21 mouse cellular contexts compared by ENCODE assay signal in genomic region chr4:139825326-139826112, GRCm38 (mm10). TPM values are rescaled to one million over a fixed set of nuclear protein-coding genes. Genes with fewer than 3 reads are reported as not detected.
A peak's percentile ranks its signal among the peaks of the same experiment; 100 is the strongest.
DNase-seq lines count a peak whose midpoint lies in the region; ATAC-seq and TF ChIP-seq lines count a peak whose summit lies in the region.
"Had no signal": no experiment of that assay in that cellular context is flagged by ENCODE, and none has a peak within 500 bp of the region (broad histone marks: within the 10 kb centered on the region; RNA-seq: fewer than 3 reads in every experiment).

No protein-coding gene starts in this region.

- TF ChIP-seq CTCF in layer of hippocampus, adult 2 months (conservative IDR thresholded peaks at IDR 0.05) = no peak

- peaks cover 96% of the 10 kb centered on the region for H3K27me3 ChIP-seq in limb, embryonic 11.5 days (ENCODE audit: control insufficient read depth, insufficient read depth, low read length)
- H3K27me3 ChIP-seq in limb, embryonic 10.5 days (ENCODE audit: low read depth, poor library complexity, severe bottlenecking) = peaks cover 100% of the 10 kb centered on the region
- H3K27me3 ChIP-seq in embryonic facial prominence, embryonic 13.5 days = peaks cover 100% of the 10 kb centered on the region
- peaks cover 52% of the 10 kb centered on the region; the same call in 1 of the 2 replicates for H3K27me3 ChIP-seq in midbrain, embryonic 14.5 days (ENCODE audit: control insufficient read depth, insufficient read depth, low read length)
- H3K27me3 ChIP-seq in kidney, embryonic 14.5 days (ENCODE audit: control insufficient read depth, insufficient read depth, low read length) = peaks cover 95% of the 10 kb centered on the region

- no peak overlapping the region for H3K4me2 ChIP-seq in limb, embryonic 11.5 days (ENCODE audit: low read depth, severe bottlenecking)
- peak overlapping the region; percentile 62 for H3K4me2 ChIP-seq in embryonic facial prominence, embryonic 13.5 days
- peak overlapping the region; percentile 59 for H3K4me2 ChIP-seq in midbrain, embryonic 14.5 days (ENCODE audit: low read length)
- H3K4me2 ChIP-seq in kidney, embryonic 14.5 days (replicated peaks; ENCODE audit: low read depth, low read length) = no peak overlapping the region
- H3K4me2 ChIP-seq: forebrain, embryonic 12.5 days; heart, embryonic 11.5 days; intestine, embryonic 15.5 days; stomach, embryonic 15.5 days had no signal

- H3K4me1 ChIP-seq in limb, embryonic 11.5 days (ENCODE audit: control insufficient read depth, insufficient read depth, low read length) = peaks cover 6% of the 10 kb centered on the region
- peaks cover 42% of the 10 kb centered on the region for H3K4me1 ChIP-seq in limb, embryonic 10.5 days
- peaks cover 55% of the 10 kb centered on the region for H3K4me1 ChIP-seq in embryonic facial prominence, embryonic 13.5 days
- H3K4me1 ChIP-seq in midbrain, embryonic 14.5 days (ENCODE audit: control insufficient read depth, insufficient read depth, low read length) = peaks cover 47% of the 10 kb centered on the region
- H3K4me1 ChIP-seq in kidney, embryonic 14.5 days (ENCODE audit: control insufficient read depth, insufficient read depth, low read length) = 0 out of 2 replicates have a peak, but pooled peaks cover 3% of the 10 kb centered on the region

- no peaks in the 10 kb centered on the region for H3K9me3 ChIP-seq in limb, embryonic 11.5 days (ENCODE audit: control insufficient read depth, low read length)
- H3K9me3 ChIP-seq in limb, embryonic 10.5 days (replicated peaks) = no peaks in the 10 kb centered on the region
- no peaks in the 10 kb centered on the region for H3K9me3 ChIP-seq in embryonic facial prominence, embryonic 13.5 days
- no peaks in the 10 kb centered on the region for H3K9me3 ChIP-seq in midbrain, embryonic 14.5 days (ENCODE audit: control insufficient read depth, low read length)
- no peaks in the 10 kb centered on the region for H3K9me3 ChIP-seq in kidney, embryonic 14.5 days (ENCODE audit: control insufficient read depth, low read length)
- H3K9me3 ChIP-seq: forebrain, embryonic 12.5 days; intestine, embryonic 15.5 days; limb, embryonic 13.5 days; stomach, embryonic 15.5 days had no signal

- under 1% methylated on average over 14 of the region's 14 CpGs for WGBS in limb, embryonic 11.5 days
- under 1% methylated on average over 14 of the region's 14 CpGs for WGBS in limb, embryonic 10.5 days
- WGBS in embryonic facial prominence, embryonic 13.5 days = 3% methylated on average over 14 of the region's 14 CpGs
- 4% methylated on average over 14 of the region's 14 CpGs for WGBS in midbrain, embryonic 14.5 days
- 1% methylated on average over 14 of the region's 14 CpGs for WGBS in kidney, embryonic 14.5 days

- no peak overlapping the region for H3K9ac ChIP-seq in limb, embryonic 11.5 days (ENCODE audit: low read length)
- H3K9ac ChIP-seq in embryonic facial prominence, embryonic 13.5 days = no peak overlapping the region
- H3K9ac ChIP-seq in midbrain, embryonic 14.5 days (replicated peaks; ENCODE audit: low read length) = 0 out of 2 replicates have a peak overlapping the region, but pooled peaks have one; percentile 47
- H3K9ac ChIP-seq in kidney, embryonic 14.5 days (ENCODE audit: low read depth, low read length) = no peak overlapping the region
- H3K9ac ChIP-seq: forebrain, embryonic 12.5 days; intestine, embryonic 15.5 days; limb, embryonic 13.5 days; liver, embryonic 14.5 days; stomach, embryonic 15.5 days had no signal

- no peak for ATAC-seq in limb, embryonic 11.5 days (ENCODE audit: insufficient number of reproducible peaks, low FRiP score, low TSS enrichment, low read depth)
- ATAC-seq in embryonic facial prominence, embryonic 13.5 days (ENCODE audit: insufficient number of reproducible peaks, insufficient read depth, low FRiP score, low TSS enrichment, low read depth) = no peak
- ATAC-seq in midbrain, embryonic 14.5 days (ENCODE audit: low FRiP score, low TSS enrichment) = no peak
- ATAC-seq in kidney, embryonic 14.5 days (ENCODE audit: low FRiP score, low TSS enrichment) = no peak
- ATAC-seq: intestine, embryonic 15.5 days had no signal

- H3K36me3 ChIP-seq in limb, embryonic 11.5 days (ENCODE audit: control insufficient read depth, insufficient read depth, low read length) = no peaks in the 10 kb centered on the region
- H3K36me3 ChIP-seq in limb, embryonic 10.5 days = no peaks in the 10 kb centered on the region
- no peaks in the 10 kb centered on the region for H3K36me3 ChIP-seq in embryonic facial prominence, embryonic 13.5 days
- H3K36me3 ChIP-seq in midbrain, embryonic 14.5 days (ENCODE audit: control insufficient read depth, insufficient read depth, low read length) = no peaks in the 10 kb centered on the region
- H3K36me3 ChIP-seq in kidney, embryonic 14.5 days (ENCODE audit: control insufficient read depth, insufficient read depth, low read length) = no peaks in the 10 kb centered on the region
- H3K36me3 ChIP-seq: forebrain, embryonic 12.5 days; G1E; intestine, embryonic 15.5 days; limb, embryonic 13.5 days; stomach, embryonic 15.5 days had no signal

- DNase-seq in limb, embryonic 11.5 days (ENCODE audit: low spot score) = peak; percentile 40
- DNase-seq in limb, embryonic 10.5 days (ENCODE audit: low spot score) = no peak
- DNase-seq in midbrain, embryonic 14.5 days = peak; percentile 62
- no peak for DNase-seq in layer of hippocampus, adult 2 months (ENCODE audit: low spot score in 2 of 2)
- no peak for DNase-seq in ovary, postnatal 14 days (ENCODE audit: low spot score)
- DNase-seq: cerebellum, postnatal 10 days; thymus, adult 2 months had no signal

- no peak overlapping the region for H3K27ac ChIP-seq in limb, embryonic 11.5 days (replicated peaks; ENCODE audit: low read depth, low read length)
- H3K27ac ChIP-seq in limb, embryonic 10.5 days = no peak overlapping the region
- 0 out of 2 replicates have a peak overlapping the region, but pooled peaks have one; percentile 19 for H3K27ac ChIP-seq in embryonic facial prominence, embryonic 13.5 days
- H3K27ac ChIP-seq in midbrain, embryonic 14.5 days (replicated peaks; ENCODE audit: low read depth, low read length) = peak overlapping the region; percentile 89
- no peak overlapping the region for H3K27ac ChIP-seq in layer of hippocampus, adult 2 months
- H3K27ac ChIP-seq in kidney, embryonic 14.5 days (ENCODE audit: low read depth, low read length) = no peak overlapping the region
- H3K27ac ChIP-seq: forebrain, embryonic 12.5 days; intestine, embryonic 15.5 days; left cerebral cortex, adult 2 months; limb, embryonic 13.5 days; liver, embryonic 14.5 days; stomach, embryonic 15.5 days had no signal

- H3K4me3 ChIP-seq in limb, embryonic 11.5 days (ENCODE audit: low read depth, low read length) = no peak overlapping the region
- H3K4me3 ChIP-seq in limb, embryonic 10.5 days = no peak overlapping the region
- H3K4me3 ChIP-seq in embryonic facial prominence, embryonic 13.5 days = 0 out of 2 replicates have a peak overlapping the region, but pooled peaks have one; percentile 4
- peak overlapping the region; percentile 26 for H3K4me3 ChIP-seq in midbrain, embryonic 14.5 days (replicated peaks; ENCODE audit: low read depth, low read length)
- H3K4me3 ChIP-seq in layer of hippocampus, adult 2 months = no peak overlapping the region
- H3K4me3 ChIP-seq in kidney, embryonic 14.5 days (ENCODE audit: low read length) = no peak overlapping the region
- H3K4me3 ChIP-seq: forebrain, embryonic 12.5 days; intestine, embryonic 15.5 days; left cerebral cortex, adult 2 months; limb, embryonic 13.5 days; stomach, embryonic 15.5 days had no signal

RNA-seq across cellular contexts. Expression of gene Pax7, which starts 7.8 kb away (rescaled TPM):
- 0.25 and 0.31 TPM in 2 replicates for polyA plus RNA-seq in limb, embryonic 11.5 days (2014; fragmentation: Nextera tagmentation; extraction: Ambion mirVana)
- 0.11 and 0.14 TPM in 2 replicates for polyA plus RNA-seq in limb, embryonic 10.5 days (2016; fragmentation: Nextera tagmentation; extraction: Ambion mirVana)
- polyA plus RNA-seq in embryonic facial prominence, embryonic 13.5 days (2015; fragmentation: Nextera tagmentation; extraction: Ambion mirVana) = 2.5 and 3.5 TPM in 2 replicates
- polyA plus RNA-seq in midbrain, embryonic 14.5 days (2014; fragmentation: Nextera tagmentation; extraction: Ambion mirVana) = 9.1 and 9.2 TPM in 2 replicates
- not detected for total RNA-seq in layer of hippocampus, adult 2 months (2021)
- not detected in 2 replicates for polyA plus RNA-seq in kidney, embryonic 14.5 days (2014; fragmentation: Nextera tagmentation; extraction: Ambion mirVana)
- total RNA-seq: adrenal gland, adult 18-20 months; heart, postnatal 25 days; layer of hippocampus, adult 18-20 months; left cerebral cortex, adult 2 months had no signal
- polyA plus RNA-seq: G1E; intestine, embryonic 15.5 days; kidney, embryonic 16.5 days; liver, embryonic 14.5 days had no signal

Comparison
In these comparisons a context has a peak if more than half of its experiments do, and no peak if none do; other contexts are left out.
1. DNase-seq: peak in limb, embryonic 11.5 days (single experiment) and midbrain, embryonic 14.5 days (single experiment); none in limb, embryonic 10.5 days (single experiment), layer of hippocampus, adult 2 months (0 of 2) and ovary, postnatal 14 days (single experiment).
2. H3K27ac ChIP-seq: peak in embryonic facial prominence, embryonic 13.5 days (single experiment) and midbrain, embryonic 14.5 days (single experiment); none in limb, embryonic 11.5 days (single experiment), limb, embryonic 10.5 days (single experiment), layer of hippocampus, adult 2 months (single experiment) and kidney, embryonic 14.5 days (single experiment).
3. H3K4me2 ChIP-seq: peak in embryonic facial prominence, embryonic 13.5 days (single experiment) and midbrain, embryonic 14.5 days (single experiment); none in limb, embryonic 11.5 days (single experiment) and kidney, embryonic 14.5 days (single experiment).
4. H3K4me3 ChIP-seq: peak in embryonic facial prominence, embryonic 13.5 days (single experiment) and midbrain, embryonic 14.5 days (single experiment); none in limb, embryonic 11.5 days (single experiment), limb, embryonic 10.5 days (single experiment), layer of hippocampus, adult 2 months (single experiment) and kidney, embryonic 14.5 days (single experiment).